Mouse (Mus musculus) kidney, postnatal 4 days (tissue): ENCODE results near the gene Tnfrsf1b.

Experiments used
- DNase-seq, 2 experiments: peaks; one replicate each; pipeline ENCODE4 v3.0.0; 2021; ENCODE audit warnings: mixed read lengths in 2 of 2

The Tnfrsf1b gene

GRCm38 (mm10) chr4:145256144-145256543 is 9.5 kb upstream of the Tnfrsf1b start:
- DNase-seq: no peak

DNA sequence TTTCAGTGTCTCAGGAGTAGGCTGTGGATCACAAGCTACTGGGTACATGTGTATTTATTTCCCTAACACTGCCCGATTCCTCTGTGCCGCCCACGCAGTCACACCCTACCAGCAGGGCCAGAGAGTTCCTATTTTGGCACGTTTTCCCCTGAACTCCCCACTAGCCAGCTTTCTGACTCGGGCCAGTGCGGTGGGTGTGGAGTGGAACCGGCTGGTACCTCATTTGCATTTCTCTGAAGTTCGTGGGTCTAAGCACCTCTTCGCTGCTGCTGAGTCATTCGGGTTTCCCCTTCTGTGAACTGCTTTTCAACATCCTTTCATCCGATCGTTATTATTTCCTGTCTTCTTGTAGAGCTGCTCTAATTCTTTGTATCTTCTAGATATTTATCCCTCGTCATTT is 7.7 kb upstream of the Tnfrsf1b start:
- peak in 1 of 2 experiments; percentile 15 for DNase-seq

DNA sequence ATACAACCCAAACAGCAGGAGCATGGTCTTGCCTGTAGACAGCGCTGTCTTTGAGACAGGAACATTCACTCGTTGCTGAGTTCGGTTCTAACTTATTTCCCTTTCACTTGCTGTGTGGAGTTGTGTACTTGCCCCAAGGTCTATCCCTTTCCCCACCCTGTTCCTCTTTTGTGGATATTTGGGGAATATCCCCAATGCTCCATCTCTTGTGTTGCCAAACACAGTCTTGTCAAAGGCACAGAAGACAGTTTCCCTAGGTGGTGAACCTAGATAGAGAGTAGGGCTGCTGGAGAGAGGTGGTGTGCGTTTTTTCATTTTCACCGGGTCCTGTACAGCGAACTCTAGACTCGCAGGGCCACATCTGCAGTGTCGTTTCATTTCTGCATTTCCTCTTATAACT is 5.9 kb upstream of the Tnfrsf1b start:
- no peak for DNase-seq

DNA sequence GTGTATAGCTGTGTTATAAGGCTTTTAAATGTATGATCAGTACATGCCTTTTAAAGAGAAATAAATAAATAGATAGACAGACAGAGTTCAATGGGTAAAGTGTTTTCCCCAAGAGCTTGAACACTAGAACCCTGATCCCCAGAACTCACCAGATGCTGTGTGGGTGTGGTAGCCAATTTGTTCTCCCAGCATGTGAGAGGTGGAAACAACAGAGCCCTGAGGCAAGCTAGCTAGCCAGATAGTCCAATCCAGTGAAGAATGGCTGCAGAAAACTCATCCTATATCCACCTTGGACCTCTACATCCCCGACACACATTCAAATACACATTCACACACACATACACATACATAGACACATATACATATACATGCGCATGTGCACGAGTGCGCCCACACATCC is 4.9 kb upstream of the Tnfrsf1b start:
- no peak for DNase-seq

- no peak for DNase-seq
These were observed 3.3 kb upstream of the Tnfrsf1b start for GRCm38 (mm10) chr4:145250002-145250401.

DNA sequence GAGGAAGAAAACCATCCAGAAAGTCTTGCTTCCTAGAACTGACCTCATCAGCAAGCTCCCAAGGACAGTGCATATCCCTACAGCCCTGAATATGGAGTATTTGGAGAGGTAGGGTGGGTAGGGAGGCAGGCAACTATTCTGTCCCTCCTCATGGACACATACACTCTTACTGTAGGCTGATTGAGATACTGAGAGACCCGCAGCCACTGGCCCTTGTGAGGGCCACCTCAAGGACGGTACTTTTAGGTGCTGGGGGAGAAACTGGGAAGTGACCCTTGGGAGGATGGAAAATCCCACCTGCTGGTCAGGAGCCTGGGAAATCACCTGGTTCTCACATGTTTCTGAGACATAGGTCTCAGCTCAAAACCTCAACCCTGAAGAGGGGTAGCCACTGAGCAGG is 886 bp upstream of the Tnfrsf1b start:
- no peak for DNase-seq

DNA sequence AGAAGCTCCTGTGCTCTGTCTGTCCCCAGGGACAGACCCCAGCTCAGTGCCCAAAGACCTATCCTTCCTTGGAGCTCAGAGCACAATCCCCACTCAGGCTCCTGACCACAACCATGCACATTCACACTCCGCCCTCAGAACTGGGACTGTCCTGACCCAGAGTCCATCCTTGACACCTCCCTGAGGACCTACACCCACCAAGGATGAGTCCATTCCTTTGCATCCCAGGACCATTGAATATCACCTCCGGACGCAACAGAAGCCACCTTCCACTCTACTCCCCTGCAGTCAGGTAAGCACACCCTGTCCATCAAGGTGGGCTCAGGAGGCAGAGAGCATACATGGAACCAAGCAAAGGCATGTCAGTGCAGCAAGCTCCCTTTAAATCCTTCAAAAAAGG is 1.1 kb downstream of the Tnfrsf1b start:
- DNase-seq: no peak

- DNase-seq: no peak
These were observed 2.0 kb downstream of the Tnfrsf1b start for GRCm38 (mm10) chr4:145244676-145245075.

- DNase-seq: no peak
These were observed 3.8 kb downstream of the Tnfrsf1b start for GRCm38 (mm10) chr4:145242719-145243350.

DNA sequence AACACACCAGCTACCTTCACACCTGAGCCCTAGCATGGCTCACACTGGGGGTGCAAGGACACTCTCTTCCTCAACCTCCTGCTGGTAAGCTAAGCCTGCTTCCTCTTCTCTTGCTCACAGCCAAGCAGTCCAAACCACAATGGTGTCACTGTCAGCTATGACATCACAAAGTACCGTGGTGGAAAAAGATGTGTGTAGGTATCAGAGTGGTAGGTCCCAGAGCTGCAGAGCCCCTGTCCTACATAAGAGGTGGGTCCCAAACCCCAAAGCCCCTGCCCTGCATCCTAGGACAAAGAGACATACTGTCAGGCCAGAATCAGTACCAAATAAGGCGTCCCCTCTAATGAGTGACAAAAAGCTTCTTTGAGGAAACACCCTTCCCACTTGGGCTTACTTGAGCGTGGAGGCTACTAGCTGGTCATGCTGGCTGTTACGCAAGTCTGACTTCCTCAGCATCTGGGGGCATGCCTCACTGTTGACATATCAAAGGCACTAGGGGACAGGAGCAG is 5.9 kb downstream of the Tnfrsf1b start:
- peak in 1 of 2 experiments; percentile 22 for DNase-seq

DNA sequence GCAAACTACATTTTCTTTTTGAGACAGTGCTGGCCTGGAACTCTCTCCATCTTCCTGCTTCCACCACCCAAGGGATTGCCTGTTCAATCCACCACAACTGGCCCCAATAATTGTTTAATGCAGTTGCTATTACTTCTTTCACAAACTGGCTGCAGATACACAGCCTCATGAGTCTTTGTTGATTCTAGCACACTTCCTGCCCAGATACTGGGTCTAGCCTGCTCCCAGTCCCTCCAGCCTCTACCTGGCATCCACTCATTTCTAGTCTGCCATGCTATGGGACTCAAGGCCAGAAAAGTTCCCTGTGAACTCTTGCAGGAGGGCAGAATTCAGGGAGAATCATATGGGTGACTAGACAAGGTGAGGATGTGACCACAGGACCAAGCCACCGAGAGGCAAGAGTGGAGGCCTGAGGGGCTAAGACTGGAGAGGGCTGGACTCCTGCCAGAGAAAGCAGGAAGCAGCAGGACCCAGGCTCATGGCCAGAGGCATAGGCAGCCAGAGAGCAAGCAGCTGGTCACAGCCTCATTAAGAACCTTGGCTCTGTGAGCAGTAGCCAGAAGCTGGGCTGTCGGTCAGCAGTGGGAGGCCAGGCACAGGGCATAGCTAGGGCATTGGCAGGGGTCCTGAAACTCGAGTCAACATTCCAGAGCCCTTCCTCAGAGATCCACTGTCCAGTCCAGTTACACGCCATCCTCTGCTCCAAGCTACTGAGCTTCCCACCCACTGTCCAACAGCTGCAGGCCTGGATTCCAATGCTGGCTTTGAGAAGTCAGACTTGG is 7.4 kb downstream of the Tnfrsf1b start:
- peak; percentile 72 to 83 for DNase-seq

DNA sequence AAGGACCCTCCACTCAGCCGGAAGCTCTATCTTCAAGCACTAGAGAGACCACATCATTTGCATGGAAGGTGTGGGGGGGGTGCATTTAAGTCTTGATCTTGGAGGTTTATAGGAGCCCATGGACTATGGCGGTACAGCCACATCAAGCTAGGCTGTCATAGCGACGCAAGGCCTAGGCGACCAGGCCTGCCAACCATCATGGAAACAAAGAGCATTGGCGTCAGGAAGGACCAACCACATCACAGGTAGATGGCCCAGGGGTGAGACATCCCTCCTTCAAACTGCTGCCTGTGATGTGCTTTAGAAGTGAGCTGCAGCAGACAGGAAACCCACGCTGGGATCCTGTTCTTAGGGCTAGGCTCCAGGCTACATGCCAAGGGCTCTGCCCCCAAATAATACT is 10.6 kb downstream of the Tnfrsf1b start:
- no peak for DNase-seq

DNA sequence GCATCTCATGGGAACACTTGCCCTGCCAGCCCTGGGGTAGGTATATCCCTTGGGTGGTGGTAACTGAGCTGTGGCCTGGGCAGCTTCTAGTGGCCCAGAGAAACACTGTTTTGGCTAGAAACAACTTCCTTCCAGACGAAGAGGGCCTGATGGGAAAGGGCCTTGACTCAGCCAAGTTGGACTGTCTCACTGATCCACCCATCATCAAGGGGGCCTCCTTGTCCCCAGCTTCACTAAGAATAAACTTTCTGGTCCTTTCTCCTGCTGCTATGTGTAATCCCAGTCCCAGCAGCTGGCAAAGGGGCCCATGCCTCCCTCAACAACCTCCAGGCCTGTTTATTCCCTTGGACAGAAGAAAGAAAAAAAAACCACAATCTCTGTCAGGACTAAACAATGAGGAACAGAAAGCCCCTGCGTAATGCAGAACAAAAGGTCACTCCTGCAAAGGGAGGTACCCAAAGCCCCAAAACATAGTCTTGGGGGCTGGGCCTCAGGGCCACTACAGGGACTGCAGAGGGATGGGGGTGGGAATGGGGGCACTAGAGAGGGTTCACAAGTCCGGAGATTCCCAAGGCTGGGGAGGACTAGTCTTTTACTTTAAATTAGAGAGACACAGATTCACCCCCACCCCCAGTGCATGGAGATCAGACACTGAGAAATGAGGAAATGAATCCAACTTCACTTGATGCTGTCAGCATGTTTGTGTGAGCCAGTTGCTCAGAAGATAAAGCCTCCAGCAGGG is 13.0 kb downstream of the Tnfrsf1b start:
- DNase-seq: no peak

DNA sequence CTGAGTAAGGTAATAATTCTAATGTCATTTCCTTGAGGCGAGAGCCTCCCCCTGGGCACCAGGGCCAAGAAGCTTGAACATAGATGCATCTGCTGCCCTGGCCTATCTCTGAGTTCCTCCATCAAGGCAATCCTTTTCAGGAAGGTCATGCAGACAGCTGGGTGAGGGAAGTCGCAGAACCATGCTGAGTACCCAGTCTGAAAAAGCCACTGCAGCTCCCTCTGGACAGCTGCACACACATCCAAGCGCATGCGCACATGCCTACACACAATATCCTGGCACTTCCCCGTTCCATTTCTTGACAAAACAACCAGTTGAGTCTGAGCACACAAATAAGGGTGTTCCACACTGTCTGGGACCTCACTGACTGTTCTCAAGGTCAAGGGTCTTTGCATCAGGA is 14.9 kb downstream of the Tnfrsf1b start:
- DNase-seq: no peak

DNA sequence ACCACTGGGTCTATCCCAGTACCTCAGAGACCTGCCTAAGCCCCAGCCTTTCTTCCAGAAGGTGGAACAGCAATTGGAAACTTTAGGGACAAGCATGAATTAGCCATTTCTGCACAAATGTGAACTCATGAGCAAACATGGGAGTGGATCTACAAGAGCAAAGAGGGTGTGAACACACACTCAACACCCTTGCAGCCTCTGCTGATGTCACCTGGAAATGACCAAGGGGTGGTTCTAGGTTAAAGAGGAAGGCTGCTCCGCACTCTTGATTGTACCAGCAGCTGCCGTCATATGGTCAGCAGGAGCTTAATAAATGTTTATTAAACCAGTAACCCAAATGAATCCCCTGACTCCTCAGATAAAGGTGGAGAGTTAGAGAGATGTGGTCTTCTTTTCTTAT is 16.0 kb downstream of the Tnfrsf1b start:
- no peak for DNase-seq

DNA sequence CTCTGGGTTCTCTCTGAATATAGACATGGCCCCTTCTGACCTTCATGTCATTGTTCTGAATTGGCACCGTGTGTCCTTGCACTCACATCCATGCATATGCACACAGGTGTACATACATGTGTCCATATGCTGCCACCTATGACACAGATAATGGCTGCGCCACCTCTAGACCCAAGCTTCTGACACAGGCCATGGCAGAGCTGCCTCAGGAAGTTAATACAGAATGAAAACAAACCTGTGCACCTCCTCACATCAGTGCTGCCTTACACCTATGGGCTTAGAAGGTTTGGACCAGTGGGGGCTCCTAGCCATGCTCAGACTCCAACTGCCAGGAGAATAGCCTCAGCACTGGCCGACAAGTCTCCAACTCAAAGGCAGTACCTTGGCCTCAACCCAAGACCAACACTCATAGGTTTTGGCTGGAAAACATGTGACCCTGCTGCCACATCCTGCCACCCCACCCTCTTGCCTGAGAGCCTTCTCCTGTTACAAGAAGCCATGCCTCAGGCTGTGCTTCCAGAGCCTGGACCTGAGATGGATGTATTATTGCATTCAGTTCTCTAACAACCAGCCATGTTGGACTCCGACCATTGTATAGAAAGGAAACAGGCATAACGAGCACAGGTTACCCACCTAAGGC is 17.0 kb downstream of the Tnfrsf1b start:
- no peak for DNase-seq

DNA sequence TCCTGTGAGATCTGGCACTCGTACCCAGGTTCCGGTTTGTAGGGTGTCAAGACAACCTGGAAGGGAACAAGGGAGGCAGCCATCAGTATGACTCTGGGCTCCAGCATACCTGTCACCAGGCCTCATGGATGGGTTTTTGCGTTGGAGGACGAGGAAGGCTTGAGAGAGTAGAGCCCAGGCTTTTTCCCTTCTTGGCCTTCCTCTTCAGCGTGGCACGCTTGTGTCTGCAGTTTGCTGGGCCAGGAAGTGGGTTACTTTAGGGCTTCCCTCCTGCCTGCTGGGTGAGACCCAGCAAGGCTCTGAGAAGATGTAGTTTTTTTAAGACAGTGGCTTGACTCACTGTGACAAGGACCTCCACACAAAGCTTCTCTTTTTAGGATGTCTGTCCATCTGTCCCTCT is 17.6 kb downstream of the Tnfrsf1b start:
- no peak for DNase-seq

DNA sequence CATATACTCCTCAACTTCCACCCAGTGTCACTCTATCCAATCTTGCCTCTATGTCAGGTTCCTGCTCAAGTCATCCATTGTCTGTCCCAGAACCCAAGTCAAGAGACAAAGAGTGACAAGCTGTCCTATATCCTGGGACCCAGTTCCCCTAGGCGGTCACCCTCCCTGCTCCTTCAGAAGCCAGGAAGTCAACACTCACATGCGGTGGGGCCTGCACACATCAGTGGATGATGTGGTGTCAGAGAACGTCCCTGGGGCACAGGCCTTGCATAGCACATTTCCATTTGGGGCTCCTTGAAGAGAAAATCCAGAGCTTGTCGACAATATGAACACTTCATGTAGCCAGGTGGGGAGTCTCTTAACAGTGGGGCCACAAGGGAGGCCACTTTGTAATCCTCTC is 22.1 kb downstream of the Tnfrsf1b start:
- no peak for DNase-seq

DNA sequence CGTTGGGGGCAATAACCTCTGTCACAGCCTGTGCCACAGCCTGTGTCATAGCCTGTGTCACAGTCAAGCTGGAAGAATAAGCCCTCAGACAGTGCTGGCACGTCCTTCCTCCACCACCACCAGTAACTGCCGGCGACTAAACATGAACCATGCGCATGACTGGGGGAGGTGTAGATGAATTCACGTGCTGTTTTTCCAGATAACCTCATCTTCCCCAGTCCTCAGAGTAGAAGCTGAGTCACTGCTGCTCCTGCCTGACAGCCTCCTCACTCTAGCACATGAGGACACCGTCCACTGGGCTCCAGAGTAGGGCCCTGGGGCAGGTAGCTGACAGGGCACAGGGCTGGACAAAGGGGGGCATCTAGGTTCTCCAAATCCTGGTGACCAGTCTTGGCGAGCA is 24.6 kb downstream of the Tnfrsf1b start:
- DNase-seq: no peak

GRCm38 (mm10) chr4:145221379-145221778 is 25.3 kb downstream of the Tnfrsf1b start:
- no peak for DNase-seq

DNA sequence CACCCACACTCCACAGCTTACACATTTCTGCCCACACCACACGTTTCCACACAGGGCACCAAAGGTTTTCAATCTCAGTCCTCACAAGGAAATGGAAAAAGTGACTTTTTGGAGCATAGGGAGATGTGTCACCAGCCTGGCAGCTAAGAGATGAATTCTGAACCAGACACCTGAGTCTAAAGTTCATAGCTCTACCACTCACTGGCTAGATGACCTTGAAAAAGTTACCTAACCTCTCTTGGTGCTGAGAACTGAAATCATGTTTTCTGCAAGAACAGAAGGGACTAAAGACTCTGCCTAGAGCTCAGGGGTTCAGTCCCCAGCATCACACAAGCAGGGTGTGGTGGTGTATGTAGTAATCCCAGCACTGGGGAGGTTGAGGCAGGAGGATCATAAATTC is 26.7 kb downstream of the Tnfrsf1b start:
- DNase-seq: no peak

DNA sequence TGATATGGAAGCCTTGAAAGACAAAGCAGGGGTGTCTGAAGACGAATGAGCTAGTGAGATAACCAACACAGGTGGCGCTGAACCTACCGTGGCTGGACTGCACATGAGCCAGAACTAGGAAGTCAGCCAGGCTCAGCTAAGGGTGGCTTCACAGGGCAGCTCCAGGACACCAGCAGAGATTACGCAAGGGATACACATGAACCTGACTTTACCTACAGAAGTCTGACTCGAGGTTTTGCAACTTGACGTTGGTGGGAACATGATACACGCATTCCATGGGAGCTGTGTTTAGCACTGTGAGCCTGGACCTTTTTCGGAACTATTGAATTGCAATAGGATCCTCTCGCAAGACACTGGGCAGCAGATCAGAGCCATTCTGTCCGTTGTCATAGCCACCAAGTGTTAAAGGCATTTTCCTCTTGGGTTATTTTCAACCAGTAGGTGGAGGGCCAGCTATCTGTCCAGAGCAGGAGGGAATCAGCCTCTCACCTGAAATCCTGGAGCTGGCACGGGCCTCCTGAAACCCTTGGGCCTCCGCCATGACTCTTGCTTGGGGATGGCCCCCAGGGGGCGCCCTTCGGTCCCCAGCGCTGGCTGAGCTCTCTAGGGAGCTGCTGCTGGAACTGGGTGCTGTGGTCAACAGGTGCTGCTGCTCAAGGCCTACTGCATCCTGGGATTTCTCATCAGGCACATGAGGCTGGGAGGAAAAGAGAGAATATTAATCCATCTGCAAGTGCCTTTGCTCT is 27.3 kb downstream of the Tnfrsf1b start:
- DNase-seq: peak; percentile 47 to 61
